Mouse (Mus musculus) embryonic facial prominence, embryonic 15.5 days (tissue): ENCODE data around the gene Plpp4. TPM values are rescaled to one million over a fixed set of nuclear protein-coding genes. Genes with fewer than 3 reads are reported as not detected.

Experiments
- ATAC-seq: fragments of 200-750 bp; cut with Nextera tagmentation; 2 replicates; pipeline ENCODE4 v1.8.0; 2017; ENCODE audit warnings: low read depth, moderate TSS enrichment; ENCODE audit not compliant: insufficient number of reproducible peaks, low FRiP score, low TSS enrichment
- H3K27ac ChIP-seq: fragments of 300-500 bp; sonication (generic); replicated peaks from 2 replicates; pipeline ENCODE4 v1.5.1; 2015; ENCODE audit warnings: mild to moderate bottlenecking, inconsistent platforms
- H3K27me3 ChIP-seq: fragments of 300-500 bp; sonication (generic); 2 replicates; pipeline ENCODE4 v1.6.1; 2015; ENCODE audit warnings: inconsistent platforms
- H3K36me3 ChIP-seq: fragments of 300-500 bp; sonication (generic); 2 replicates; pipeline ENCODE4 v1.6.1; 2015; ENCODE audit warnings: mild to moderate bottlenecking, inconsistent platforms
- H3K4me1 ChIP-seq: fragments of 300-500 bp; sonication (generic); 2 replicates; pipeline ENCODE4 v1.6.1; 2015; ENCODE audit warnings: inconsistent platforms
- H3K4me2 ChIP-seq: fragments of 300-500 bp; sonication (generic); replicated peaks from 2 replicates; pipeline ENCODE4 v1.6.1; 2015; ENCODE audit warnings: mild to moderate bottlenecking, inconsistent platforms
- H3K4me3 ChIP-seq: fragments of 300-500 bp; sonication (generic); replicated peaks from 2 replicates; pipeline ENCODE4 v1.5.1; 2015; ENCODE audit warnings: mild to moderate bottlenecking, inconsistent platforms
- H3K9ac ChIP-seq: fragments of 300-500 bp; sonication (generic); 2 replicates; pipeline ENCODE4 v1.6.1; 2015; ENCODE audit warnings: inconsistent platforms
- H3K9me3 ChIP-seq: fragments of 300-500 bp; sonication (generic); replicated peaks from 2 replicates; pipeline ENCODE4 v1.6.1; 2016; ENCODE audit warnings: inconsistent platforms
- WGBS: fragments of 180-500 bp; shearing (Covaris S2); methylation state at CpG from one replicate; pipeline ENCODE4 v1.1.7; 2015; 5-methylcytosine and 5-hydroxymethylcytosine counted together
- polyA plus RNA-seq: library from polyadenylated mRNA; unstranded; fragments of >200 nt; fragmentation: Nextera tagmentation; extraction: Ambion mirVana; gene quantifications from 2 replicates; pipeline ENCODE4 v1.2.1, GENCODE M21; 2015

Gene Plpp4
- polyA plus RNA-seq, 1 experiment from 2014 or later = 0.76 TPM

DNA sequence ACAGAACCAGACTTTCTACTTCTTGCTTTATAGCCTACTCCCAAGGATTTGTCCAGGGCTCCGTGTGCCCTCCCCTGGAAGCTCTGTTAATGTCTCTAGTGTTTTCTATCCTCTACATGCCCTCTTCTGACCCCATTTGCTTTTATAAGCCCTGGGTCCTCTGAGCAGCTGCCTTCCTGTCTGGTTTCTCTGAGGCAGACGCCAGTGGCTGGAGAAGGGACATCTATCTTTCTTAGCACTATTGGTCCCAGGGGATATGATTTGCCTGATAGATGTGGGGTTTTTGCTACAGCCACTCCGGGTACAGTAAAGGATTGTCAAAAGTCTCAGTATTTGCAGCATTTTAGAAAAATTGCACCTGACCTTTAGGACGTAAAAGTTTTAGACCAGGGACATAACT lies 46.5 kb downstream of the Plpp4 start:
- no peak overlapping the region for H3K4me2 ChIP-seq
- no peaks in the 10 kb centered on the region for H3K9me3 ChIP-seq
- H3K27me3 ChIP-seq = no peaks in the 10 kb centered on the region
- H3K4me1 ChIP-seq = 0 out of 2 replicates have a peak, but pooled peaks cover 3% of the 10 kb centered on the region
- H3K9ac ChIP-seq = no peak overlapping the region
- H3K36me3 ChIP-seq = no peaks in the 10 kb centered on the region
- no peak overlapping the region for H3K27ac ChIP-seq
- 65% methylated on average over 4 of the region's 4 CpGs for WGBS
- no peak for ATAC-seq
- H3K4me3 ChIP-seq = no peak overlapping the region

DNA sequence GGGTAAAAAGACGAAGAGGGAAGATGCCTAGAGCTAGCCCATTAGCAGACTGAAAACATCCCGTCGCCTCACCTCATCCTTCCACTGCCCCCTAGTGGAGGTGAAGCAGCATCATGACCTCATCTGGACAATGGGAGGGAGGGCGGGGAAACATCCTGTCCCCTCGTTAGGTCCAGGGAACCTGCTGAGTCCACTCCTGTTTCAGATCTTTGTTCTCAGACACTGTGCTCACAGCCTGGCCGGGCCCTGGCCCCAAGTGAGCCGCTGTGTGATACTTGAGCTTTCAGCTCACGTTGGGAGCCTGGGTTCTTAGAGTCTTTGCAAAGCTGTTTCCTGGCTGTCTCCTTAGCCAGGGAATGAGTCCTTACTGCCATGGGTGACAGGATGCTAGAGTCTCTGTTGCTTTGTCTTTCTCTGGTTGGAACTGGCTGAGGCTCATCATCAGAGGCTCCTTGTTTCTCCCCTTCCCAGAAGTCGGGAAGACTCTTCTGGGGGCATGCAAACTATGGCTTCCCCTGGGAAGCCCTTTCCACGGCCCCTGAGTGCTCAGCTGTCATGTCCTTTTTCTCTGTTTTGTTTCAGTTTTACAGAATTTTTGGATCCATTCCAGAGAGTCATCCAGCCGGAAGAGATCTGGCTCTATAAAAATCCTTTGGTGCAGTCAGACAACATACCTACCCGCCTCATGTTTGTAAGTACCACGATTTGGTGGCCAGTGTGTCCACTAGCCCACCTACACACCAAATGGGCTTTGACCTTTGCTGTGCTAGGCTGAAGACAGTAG lies 50.4 kb downstream of the Plpp4 start:
- Histone ChIP-seq H3K36me3 (no peaks in the 10 kb centered on the region), H3K27me3 (no peaks in the 10 kb centered on the region), H3K9ac (no peak overlapping the region), H3K9me3 (no peaks in the 10 kb centered on the region), H3K27ac (no peak overlapping the region), H3K4me1 (0 out of 2 replicates have a peak, but pooled peaks cover 3% of the 10 kb centered on the region), H3K4me2 (no peak overlapping the region), H3K4me3 (no peak overlapping the region)
- WGBS = 21% methylated on average over 13 of the region's 13 CpGs
- no peak for ATAC-seq

DNA sequence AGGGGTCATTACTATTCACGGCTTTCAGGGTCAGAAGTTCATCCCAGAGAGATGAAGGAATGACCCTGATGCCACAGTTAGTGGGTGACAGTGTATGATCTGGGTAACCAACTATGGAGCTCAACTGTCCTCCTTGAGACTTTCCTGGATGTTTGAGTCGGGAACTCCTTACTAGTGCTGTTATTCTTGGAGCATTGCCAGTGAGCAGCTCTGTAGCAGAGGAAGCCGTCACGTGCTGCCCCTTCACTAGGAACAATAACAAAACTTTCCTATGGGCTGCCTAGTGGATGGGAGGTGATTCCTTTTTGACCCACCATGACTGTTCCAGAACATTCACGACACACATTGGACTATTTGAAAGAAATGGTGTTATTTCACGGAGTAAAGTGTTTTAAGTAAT lies 51.8 kb downstream of the Plpp4 start:
- H3K27me3 ChIP-seq = no peaks in the 10 kb centered on the region
- H3K9ac ChIP-seq = no peak overlapping the region
- no peak for ATAC-seq
- no peak overlapping the region for H3K27ac ChIP-seq
- no peak overlapping the region for H3K4me3 ChIP-seq
- H3K9me3 ChIP-seq = no peaks in the 10 kb centered on the region
- H3K4me2 ChIP-seq = no peak overlapping the region
- 0 out of 2 replicates have a peak, but pooled peaks cover 3% of the 10 kb centered on the region for H3K4me1 ChIP-seq
- WGBS = 48% methylated on average over 6 of the region's 6 CpGs
- H3K36me3 ChIP-seq = no peaks in the 10 kb centered on the region

DNA sequence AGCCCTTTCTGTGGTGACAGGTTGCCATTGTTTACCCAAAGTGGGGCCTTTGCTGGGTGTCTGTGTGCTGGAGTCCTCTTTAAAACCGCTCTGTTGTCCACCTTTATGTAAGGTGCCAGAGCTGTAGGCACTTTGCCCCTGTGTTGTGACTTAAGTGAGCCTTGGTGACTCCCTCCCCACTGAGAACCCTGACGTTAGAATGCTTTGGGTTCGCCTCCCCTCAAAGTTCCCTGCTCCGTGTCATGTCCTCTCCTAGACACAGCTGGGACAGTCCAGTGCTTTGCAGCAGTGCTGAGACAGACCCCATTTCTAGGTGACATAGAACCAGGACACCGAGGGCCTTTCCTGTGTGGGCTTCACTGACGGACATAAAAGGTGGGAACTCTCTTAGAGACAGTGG lies 55.7 kb downstream of the Plpp4 start:
- H3K27ac ChIP-seq = no peak overlapping the region
- no peak overlapping the region for H3K9ac ChIP-seq
- no peaks in the 10 kb centered on the region for H3K36me3 ChIP-seq
- H3K9me3 ChIP-seq = no peaks in the 10 kb centered on the region
- no peak for ATAC-seq
- no peaks in the 10 kb centered on the region for H3K27me3 ChIP-seq
- H3K4me2 ChIP-seq = no peak overlapping the region
- 60% methylated on average over 6 of the region's 6 CpGs for WGBS
- no peak overlapping the region for H3K4me3 ChIP-seq
- no peaks in the 10 kb centered on the region for H3K4me1 ChIP-seq

GRCm38 (mm10) chr7:129313969-129314368 lies 57.1 kb downstream of the Plpp4 start:
- 70% methylated on average over 2 of the region's 2 CpGs for WGBS
- no peaks in the 10 kb centered on the region for H3K27me3 ChIP-seq
- H3K4me2 ChIP-seq = no peak overlapping the region
- no peak overlapping the region for H3K9ac ChIP-seq
- H3K4me1 ChIP-seq = no peaks in the 10 kb centered on the region
- no peaks in the 10 kb centered on the region for H3K36me3 ChIP-seq
- no peak overlapping the region for H3K27ac ChIP-seq
- H3K4me3 ChIP-seq = no peak overlapping the region
- no peaks in the 10 kb centered on the region for H3K9me3 ChIP-seq
- no peak for ATAC-seq

DNA sequence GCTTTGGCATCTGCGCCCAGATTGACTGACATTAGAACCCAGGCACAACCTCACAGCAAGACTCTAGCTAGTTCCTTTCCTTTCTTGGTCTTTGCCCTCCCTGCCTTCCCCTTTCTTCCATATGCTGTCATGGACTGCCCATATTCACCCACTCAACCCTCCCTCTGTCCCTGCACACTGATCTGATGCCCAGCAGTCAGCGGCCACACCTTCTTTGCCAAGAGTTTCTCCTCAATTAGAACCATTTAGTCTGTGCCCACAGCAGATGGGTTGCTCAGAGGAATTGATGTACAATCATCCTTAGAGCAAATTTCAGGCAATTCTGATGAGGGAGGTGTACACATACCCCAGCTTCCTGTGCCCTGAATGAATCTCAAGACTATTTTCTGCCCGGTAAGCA lies 83.3 kb downstream of the Plpp4 start:
- H3K36me3 ChIP-seq = no peaks in the 10 kb centered on the region
- no peak overlapping the region for H3K9ac ChIP-seq
- no peak overlapping the region for H3K4me3 ChIP-seq
- H3K4me2 ChIP-seq = no peak overlapping the region
- no peaks in the 10 kb centered on the region for H3K27me3 ChIP-seq
- no peak for ATAC-seq
- WGBS = 89% methylated on average over 3 of the region's 3 CpGs
- no peaks in the 10 kb centered on the region for H3K9me3 ChIP-seq
- H3K4me1 ChIP-seq = no peaks in the 10 kb centered on the region
- no peak overlapping the region for H3K27ac ChIP-seq

- no peak for ATAC-seq
- Histone ChIP-seq H3K9ac (no peak overlapping the region), H3K4me1 (no peaks in the 10 kb centered on the region), H3K36me3 (no peaks in the 10 kb centered on the region), H3K27ac (no peak overlapping the region), H3K27me3 (no peaks in the 10 kb centered on the region), H3K4me2 (no peak overlapping the region), H3K4me3 (no peak overlapping the region), H3K9me3 (no peaks in the 10 kb centered on the region)
- WGBS = 81% methylated on average over 2 of the region's 2 CpGs
These were observed 98.7 kb downstream of the Plpp4 start for GRCm38 (mm10) chr7:129355561-129355960.

- 62% methylated on average over 1 of the region's 1 CpGs for WGBS
- H3K27me3 ChIP-seq = no peaks in the 10 kb centered on the region
- ATAC-seq = no peak
These were observed 118.5 kb downstream of the Plpp4 start for GRCm38 (mm10) chr7:129375306-129375705.

DNA sequence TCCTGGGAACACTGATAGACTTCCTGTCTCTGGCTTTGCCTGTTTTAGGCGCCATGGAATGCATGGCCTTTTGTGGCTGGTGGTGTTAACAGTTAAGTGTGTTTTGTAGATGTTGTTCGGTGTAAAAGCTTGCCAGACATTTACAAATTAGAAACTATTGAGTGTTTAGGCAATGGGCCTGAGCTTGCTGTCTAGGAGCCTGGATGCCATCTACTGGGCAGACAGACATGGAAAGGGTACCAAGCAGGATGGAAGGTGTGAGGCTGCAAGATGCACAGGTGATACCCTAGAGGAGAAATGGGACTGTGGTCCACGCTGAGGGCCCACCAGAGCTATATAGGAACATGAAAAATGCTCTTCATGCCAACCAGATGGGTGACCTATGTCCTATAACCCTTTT lies 128.3 kb downstream of the Plpp4 start:
- Histone ChIP-seq H3K9ac (no peak overlapping the region), H3K27me3 (no peaks in the 10 kb centered on the region), H3K4me1 (no peaks in the 10 kb centered on the region), H3K4me3 (no peak overlapping the region), H3K36me3 (no peaks in the 10 kb centered on the region), H3K9me3 (no peaks in the 10 kb centered on the region), H3K27ac (no peak overlapping the region), H3K4me2 (no peak overlapping the region)
- ATAC-seq = no peak
- 58% methylated on average over 3 of the region's 3 CpGs for WGBS

More at GRCm38 (mm10) chr7:129375306-129375705, 118.5 kb downstream of the Plpp4 start:
- Histone ChIP-seq H3K9ac (no peak overlapping the region), H3K27ac (no peak overlapping the region), H3K9me3 (no peaks in the 10 kb centered on the region), H3K36me3 (no peaks in the 10 kb centered on the region), H3K4me3 (no peak overlapping the region), H3K4me1 (no peaks in the 10 kb centered on the region), H3K4me2 (no peak overlapping the region)

GRCm38 (mm10) chr7:129392835-129393489 lies 136.1 kb downstream of the Plpp4 start:
- H3K27ac ChIP-seq = no peak overlapping the region
- ATAC-seq = no peak
- no peaks in the 10 kb centered on the region for H3K36me3 ChIP-seq
- no peaks in the 10 kb centered on the region for H3K9me3 ChIP-seq
- 66% methylated on average over 11 of the region's 11 CpGs for WGBS
- no peaks in the 10 kb centered on the region for H3K4me1 ChIP-seq
- H3K9ac ChIP-seq = no peak overlapping the region
- no peaks in the 10 kb centered on the region for H3K27me3 ChIP-seq
- H3K4me2 ChIP-seq = no peak overlapping the region
- H3K4me3 ChIP-seq = no peak overlapping the region

DNA sequence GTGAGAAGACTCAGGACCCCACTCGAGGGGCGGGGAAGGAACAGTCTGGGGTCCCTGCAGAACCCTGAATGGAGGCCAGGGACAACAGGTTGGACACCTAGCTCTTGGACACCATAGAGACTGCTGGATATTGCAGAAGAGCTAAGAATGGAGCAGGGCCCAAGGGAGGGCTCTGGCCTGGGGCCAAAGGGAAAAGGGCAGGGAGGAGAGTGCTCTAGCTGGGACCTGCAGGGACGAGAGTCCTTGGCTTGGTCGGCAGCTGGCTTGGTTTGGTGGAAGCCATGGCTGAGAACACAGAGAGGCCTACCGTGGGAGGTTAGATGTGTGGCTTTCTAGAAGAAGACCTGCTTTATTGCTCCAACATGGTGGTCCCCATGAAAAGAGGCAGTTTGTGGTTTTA lies 139.7 kb downstream of the Plpp4 start:
- no peak overlapping the region for H3K4me3 ChIP-seq
- H3K4me2 ChIP-seq = no peak overlapping the region
- no peaks in the 10 kb centered on the region for H3K9me3 ChIP-seq
- no peak overlapping the region for H3K27ac ChIP-seq
- no peaks in the 10 kb centered on the region for H3K27me3 ChIP-seq
- ATAC-seq = no peak
- H3K36me3 ChIP-seq = no peaks in the 10 kb centered on the region
- WGBS = 81% methylated on average over 5 of the region's 5 CpGs
- no peak overlapping the region for H3K9ac ChIP-seq
- no peaks in the 10 kb centered on the region for H3K4me1 ChIP-seq

DNA sequence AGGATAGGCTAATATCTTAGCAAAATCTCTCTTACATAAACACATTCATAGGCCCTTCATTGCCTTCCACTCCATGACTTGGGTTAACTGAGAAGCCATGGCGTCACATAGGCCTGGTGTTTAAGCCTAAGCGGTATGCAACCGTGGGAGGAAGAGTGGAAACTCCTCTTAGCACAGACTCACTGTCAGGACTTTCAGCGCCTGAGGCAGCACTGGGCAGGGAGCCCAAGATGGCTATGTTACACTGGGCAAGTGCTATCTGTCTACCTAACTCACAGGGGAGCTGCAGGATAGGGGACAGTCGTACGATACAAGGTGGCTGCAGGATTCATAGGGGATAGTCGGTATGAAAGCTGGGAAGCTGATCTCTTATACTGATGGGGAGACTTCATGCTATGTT lies 142.2 kb downstream of the Plpp4 start:
- H3K9me3 ChIP-seq = no peaks in the 10 kb centered on the region
- H3K36me3 ChIP-seq = no peaks in the 10 kb centered on the region
- ATAC-seq = no peak
- no peak overlapping the region for H3K4me3 ChIP-seq
- no peak overlapping the region for H3K27ac ChIP-seq
- no peak overlapping the region for H3K4me2 ChIP-seq
- H3K4me1 ChIP-seq = no peaks in the 10 kb centered on the region
- H3K9ac ChIP-seq = no peak overlapping the region
- WGBS = 74% methylated on average over 7 of the region's 7 CpGs
- H3K27me3 ChIP-seq = no peaks in the 10 kb centered on the region
